Mouse (Mus musculus) limb, embryonic 10.5 days (tissue): ENCODE measurements around the gene Gm44805. TPM values are rescaled to one million over a fixed set of nuclear protein-coding genes. Genes with fewer than 3 reads are reported as not detected.

Experiments used
- DNase-seq: peaks from one replicate; pipeline ENCODE4 v3.0.0-alpha.2; 2017; ENCODE audit warnings: low spot score
- H3K27ac ChIP-seq: fragments of 300-500 bp; sonication (generic); 2 replicates; pipeline ENCODE4 v1.5.1; 2016; ENCODE audit warnings: mild to moderate bottlenecking
- H3K27me3 ChIP-seq: fragments of 300-500 bp; sonication (generic); 2 replicates; pipeline ENCODE4 v1.6.1; 2016; ENCODE audit warnings: low read depth, mild to moderate bottlenecking; ENCODE audit not compliant: poor library complexity, severe bottlenecking
- H3K36me3 ChIP-seq: fragments of 300-500 bp; sonication (generic); 2 replicates; pipeline ENCODE4 v1.6.1; 2016; ENCODE audit warnings: mild to moderate bottlenecking, moderate library complexity
- H3K4me1 ChIP-seq: fragments of 300-500 bp; sonication (generic); 2 replicates; pipeline ENCODE4 v1.6.1; 2016
- H3K4me3 ChIP-seq: fragments of 300-500 bp; sonication (generic); 2 replicates; pipeline ENCODE4 v1.5.1; 2016; ENCODE audit warnings: mild to moderate bottlenecking, moderate library complexity
- H3K9me3 ChIP-seq: fragments of 300-500 bp; sonication (generic); replicated peaks from 2 replicates; pipeline ENCODE4 v1.6.1; 2016; ENCODE audit warnings: mild to moderate bottlenecking
- WGBS: fragments of 180-500 bp; shearing (Covaris S2); methylation state at CpG from one replicate; pipeline ENCODE4 v1.1.7; 2016; 5-methylcytosine and 5-hydroxymethylcytosine counted together
- polyA plus RNA-seq: library from polyadenylated mRNA; unstranded; fragments of >200 nt; fragmentation: Nextera tagmentation; extraction: Ambion mirVana; gene quantifications from 2 replicates; pipeline ENCODE4 v1.2.1, GENCODE M21; 2016

Gm44805 gene
- polyA plus RNA-seq, 1 experiment from 2014 or later = not detected

DNA sequence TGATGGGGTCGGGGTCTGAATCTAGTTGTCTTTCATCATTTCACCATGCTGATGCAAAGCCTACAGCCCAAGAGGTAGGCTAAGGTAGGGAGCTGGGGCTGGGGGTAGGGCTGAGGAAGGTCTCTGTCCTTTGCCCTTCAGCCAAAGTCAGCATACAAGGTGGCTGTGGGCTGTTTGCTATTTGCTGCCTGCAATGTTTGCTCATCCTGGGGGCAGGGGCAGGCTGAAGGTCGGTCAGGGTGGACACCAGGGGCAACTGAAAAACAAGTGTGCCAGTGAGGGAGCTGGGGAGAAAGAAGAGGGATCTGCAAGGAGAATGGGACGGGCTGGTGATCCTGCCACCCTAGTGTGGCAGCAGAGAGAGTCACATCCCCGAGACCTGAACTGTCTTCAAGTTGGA, 4.2 kb upstream of the Gm44805 start:
- Histone ChIP-seq H3K4me3 (no peak overlapping the region), H3K36me3 (no peaks in the 10 kb centered on the region), H3K27ac (no peak overlapping the region), H3K4me1 (peaks cover 5% of the 10 kb centered on the region; the same call in 1 of the 2 replicates), H3K27me3 (no peaks in the 10 kb centered on the region), H3K9me3 (no peaks in the 10 kb centered on the region)
- DNase-seq = no peak
- 64% methylated on average over 4 of the region's 4 CpGs for WGBS

GRCm38 (mm10) chr7:19683771-19684201, 2.6 kb upstream of the Gm44805 start:
- Histone ChIP-seq H3K27ac (no peak overlapping the region), H3K4me1 (peaks cover 5% of the 10 kb centered on the region; the same call in 1 of the 2 replicates), H3K4me3 (no peak overlapping the region), H3K27me3 (no peaks in the 10 kb centered on the region), H3K36me3 (no peaks in the 10 kb centered on the region), H3K9me3 (no peaks in the 10 kb centered on the region)
- 88% methylated on average over 6 of the region's 6 CpGs for WGBS
- no peak for DNase-seq

GRCm38 (mm10) chr7:19682979-19683378, 1.8 kb upstream of the Gm44805 start:
- DNase-seq = no peak
- Histone ChIP-seq H3K4me1 (peaks cover 5% of the 10 kb centered on the region; the same call in 1 of the 2 replicates), H3K4me3 (no peak overlapping the region), H3K27ac (no peak overlapping the region), H3K9me3 (no peaks in the 10 kb centered on the region), H3K36me3 (no peaks in the 10 kb centered on the region), H3K27me3 (no peaks in the 10 kb centered on the region)
- WGBS = 77% methylated on average over 3 of the region's 3 CpGs

DNA sequence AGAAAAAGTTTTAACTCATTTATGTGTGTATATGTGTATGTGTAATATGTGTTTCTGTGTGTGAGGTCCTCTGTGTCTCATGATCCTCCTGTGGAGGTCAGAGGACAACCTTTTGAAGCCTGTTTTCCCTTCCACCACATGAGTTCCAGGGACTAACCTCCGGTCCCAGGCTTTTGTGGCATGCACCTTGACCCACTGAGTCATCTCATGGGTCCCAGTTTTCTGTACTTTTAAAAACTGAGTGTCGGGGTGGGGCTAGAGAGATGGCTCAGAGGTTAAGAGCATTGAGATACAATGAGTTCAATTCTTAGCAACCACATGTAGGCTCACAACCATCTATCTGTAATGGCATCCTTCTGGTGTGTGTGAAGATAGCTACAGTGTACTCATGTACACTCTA, 521 bp downstream of the Gm44805 start:
- H3K4me3 ChIP-seq = no peak overlapping the region
- no peaks in the 10 kb centered on the region for H3K9me3 ChIP-seq
- WGBS = 92% methylated on average over 2 of the region's 2 CpGs
- H3K4me1 ChIP-seq = no peaks in the 10 kb centered on the region
- DNase-seq = no peak
- no peak overlapping the region for H3K27ac ChIP-seq
- no peaks in the 10 kb centered on the region for H3K27me3 ChIP-seq
- no peaks in the 10 kb centered on the region for H3K36me3 ChIP-seq

GRCm38 (mm10) chr7:19678901-19679300, 2.3 kb downstream of the Gm44805 start:
- no peaks in the 10 kb centered on the region for H3K9me3 ChIP-seq
- no peaks in the 10 kb centered on the region for H3K36me3 ChIP-seq
- WGBS = 89% methylated on average over 3 of the region's 3 CpGs
- DNase-seq = no peak
- no peaks in the 10 kb centered on the region for H3K27me3 ChIP-seq
- no peak overlapping the region for H3K4me3 ChIP-seq
- H3K4me1 ChIP-seq = no peaks in the 10 kb centered on the region
- no peak overlapping the region for H3K27ac ChIP-seq

DNA sequence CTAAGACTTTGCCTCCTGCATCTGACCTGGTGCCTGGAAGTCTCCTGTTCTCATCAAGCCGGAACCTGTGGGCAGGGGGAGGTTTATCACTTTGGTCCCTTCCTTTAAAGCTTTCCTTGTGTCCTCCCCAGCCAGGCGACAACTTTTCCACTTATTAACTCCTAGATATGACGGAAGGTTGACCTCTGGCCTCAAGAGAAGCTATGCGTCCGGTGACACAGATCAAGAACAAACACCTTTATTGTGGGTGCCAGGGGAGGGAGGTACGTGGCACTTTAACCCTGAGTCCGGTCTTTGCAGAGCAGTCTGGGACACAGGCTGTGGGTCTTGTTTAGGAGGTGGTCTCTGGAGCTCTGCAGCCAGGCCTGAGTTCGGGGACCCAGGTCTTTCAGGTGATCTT, 3.4 kb downstream of the Gm44805 start, which contains the start of gene Apoc2:
Gene Apoc2 (minus strand): TSS at position 70 of the 400 bp plus-strand sequence.
- Histone ChIP-seq H3K27ac (no peak within 1 kb of the TSS), H3K4me1 (no peaks in the 10 kb centered on the region), H3K9me3 (no peaks in the 10 kb centered on the region), H3K27me3 (no peaks in the 10 kb centered on the region), H3K36me3 (no peaks in the 10 kb centered on the region), H3K4me3 (no peak within 1 kb of the TSS)
- 81% methylated on average over 8 of the region's 8 CpGs for WGBS
- DNase-seq = no peak

GRCm38 (mm10) chr7:19676662-19677061, 4.6 kb downstream of the Gm44805 start:
- no peaks in the 10 kb centered on the region for H3K9me3 ChIP-seq
- H3K27ac ChIP-seq = no peak overlapping the region
- no peaks in the 10 kb centered on the region for H3K27me3 ChIP-seq
- no peaks in the 10 kb centered on the region for H3K36me3 ChIP-seq
- no peaks in the 10 kb centered on the region for H3K4me1 ChIP-seq
- no peak overlapping the region for H3K4me3 ChIP-seq
- WGBS = 76% methylated on average over 1 of the region's 1 CpGs
- DNase-seq = no peak

DNA sequence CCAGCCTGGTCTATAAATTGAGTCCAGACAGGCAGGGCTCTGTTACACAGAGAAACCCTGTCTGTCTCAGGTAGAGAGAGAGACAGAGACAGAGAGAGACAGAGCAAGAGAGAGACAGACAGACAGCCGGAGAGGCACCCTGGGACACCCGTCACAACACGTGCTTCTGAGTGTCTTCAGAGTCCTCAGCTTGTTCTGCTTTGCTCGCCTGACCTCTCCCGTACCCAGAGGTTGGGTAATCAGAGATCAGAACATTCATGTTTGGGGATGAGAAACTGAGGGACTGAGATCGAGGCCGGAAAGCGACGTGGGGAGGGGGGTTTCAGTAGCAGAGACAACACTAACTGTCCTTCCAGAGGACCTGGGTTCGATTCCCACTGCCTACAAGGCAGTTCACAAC, 5.4 kb downstream of the Gm44805 start:
- no peak for DNase-seq
- 89% methylated on average over 10 of the region's 10 CpGs for WGBS
- Histone ChIP-seq H3K9me3 (no peaks in the 10 kb centered on the region), H3K4me1 (no peaks in the 10 kb centered on the region), H3K27ac (no peak overlapping the region), H3K4me3 (no peak overlapping the region), H3K36me3 (no peaks in the 10 kb centered on the region), H3K27me3 (no peaks in the 10 kb centered on the region)

- WGBS = 71% methylated on average over 14 of the region's 14 CpGs
- H3K27me3 ChIP-seq = no peaks in the 10 kb centered on the region
- H3K9me3 ChIP-seq = no peaks in the 10 kb centered on the region
- no peaks in the 10 kb centered on the region for H3K36me3 ChIP-seq
- H3K4me3 ChIP-seq = no peak overlapping the region
- H3K4me1 ChIP-seq = peaks cover 9% of the 10 kb centered on the region
- H3K27ac ChIP-seq = no peak overlapping the region
- no peak for DNase-seq
These were observed 8.0 kb downstream of the Gm44805 start for GRCm38 (mm10) chr7:19673083-19673699.

DNA sequence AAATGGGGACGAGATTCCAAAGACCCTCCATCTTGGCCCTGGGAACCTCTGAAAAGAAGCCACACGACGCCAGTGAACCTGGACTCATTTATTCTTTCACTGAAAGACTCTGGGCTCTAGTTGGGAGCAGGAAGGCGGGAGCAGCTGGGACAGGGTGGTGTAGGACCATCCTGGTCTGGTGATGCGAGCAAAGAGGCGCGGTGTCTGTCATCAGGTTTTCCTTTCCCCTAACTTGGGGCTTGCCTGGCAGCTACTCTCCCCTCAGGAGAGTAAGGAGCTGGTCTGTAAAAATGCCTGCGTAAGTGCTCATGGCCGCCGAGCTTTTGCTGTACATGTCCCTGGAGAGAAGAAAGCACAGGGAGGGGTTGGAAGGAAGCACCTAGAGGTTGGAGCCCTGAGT, 9.7 kb downstream of the Gm44805 start:
- Histone ChIP-seq H3K36me3 (no peaks in the 10 kb centered on the region), H3K27ac (no peak overlapping the region), H3K4me3 (no peak overlapping the region), H3K9me3 (no peaks in the 10 kb centered on the region), H3K4me1 (peaks cover 9% of the 10 kb centered on the region), H3K27me3 (no peaks in the 10 kb centered on the region)
- 72% methylated on average over 10 of the region's 10 CpGs for WGBS
- no peak for DNase-seq

DNA sequence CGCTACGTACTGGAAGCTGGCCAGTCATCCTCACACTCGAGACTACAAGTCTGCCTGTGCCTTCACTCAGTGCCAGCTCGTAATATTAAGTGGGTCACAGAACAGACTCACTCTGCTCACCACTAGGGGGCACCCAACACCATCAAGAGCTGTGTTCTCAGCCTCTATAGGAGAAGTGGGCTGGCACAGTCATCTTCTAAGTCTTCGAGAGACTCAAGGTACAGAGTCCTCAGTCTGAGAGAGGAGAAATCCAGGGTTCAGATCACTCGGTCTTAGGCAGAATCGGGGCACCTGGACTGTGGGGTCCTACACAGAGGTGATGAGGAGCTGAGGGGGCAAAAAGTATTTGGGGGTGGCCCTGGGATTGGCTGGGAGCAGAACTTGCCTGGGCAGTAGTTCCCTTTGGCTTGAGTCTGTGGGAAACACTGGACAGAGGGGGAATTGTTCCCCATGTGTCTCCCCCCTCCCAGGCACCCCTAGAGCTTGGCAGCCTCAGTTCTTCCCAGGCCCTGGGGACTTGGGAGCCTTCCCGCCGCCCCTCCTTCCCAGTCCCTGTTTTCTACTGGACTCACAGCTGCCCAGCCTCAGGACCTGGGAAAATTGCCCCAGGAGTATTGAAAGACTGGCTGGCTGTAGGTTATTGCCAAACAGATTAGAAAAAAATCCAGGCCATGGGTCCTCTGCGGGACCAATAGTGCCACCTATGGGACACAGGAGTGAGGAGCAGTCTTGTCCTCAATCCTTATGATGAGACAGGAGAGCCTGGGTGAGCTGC, 12.1 kb downstream of the Gm44805 start:
- Histone ChIP-seq H3K36me3 (no peaks in the 10 kb centered on the region), H3K27me3 (no peaks in the 10 kb centered on the region), H3K4me1 (peaks cover 16% of the 10 kb centered on the region), H3K9me3 (no peaks in the 10 kb centered on the region), H3K27ac (peak overlapping the region; percentile 65), H3K4me3 (peak overlapping the region; percentile 27; the same call in 1 of the 2 replicates)
- 9% methylated on average over 10 of the region's 10 CpGs for WGBS
- DNase-seq = peak; percentile 92

GRCm38 (mm10) chr7:19667434-19667833, 13.8 kb downstream of the Gm44805 start:
- 88% methylated on average over 2 of the region's 2 CpGs for WGBS
- no peak overlapping the region for H3K27ac ChIP-seq
- peaks cover 6% of the 10 kb centered on the region for H3K36me3 ChIP-seq
- no peak for DNase-seq
- H3K4me1 ChIP-seq = peaks cover 25% of the 10 kb centered on the region
- H3K4me3 ChIP-seq = no peak overlapping the region
- no peaks in the 10 kb centered on the region for H3K27me3 ChIP-seq
- no peaks in the 10 kb centered on the region for H3K9me3 ChIP-seq

DNA sequence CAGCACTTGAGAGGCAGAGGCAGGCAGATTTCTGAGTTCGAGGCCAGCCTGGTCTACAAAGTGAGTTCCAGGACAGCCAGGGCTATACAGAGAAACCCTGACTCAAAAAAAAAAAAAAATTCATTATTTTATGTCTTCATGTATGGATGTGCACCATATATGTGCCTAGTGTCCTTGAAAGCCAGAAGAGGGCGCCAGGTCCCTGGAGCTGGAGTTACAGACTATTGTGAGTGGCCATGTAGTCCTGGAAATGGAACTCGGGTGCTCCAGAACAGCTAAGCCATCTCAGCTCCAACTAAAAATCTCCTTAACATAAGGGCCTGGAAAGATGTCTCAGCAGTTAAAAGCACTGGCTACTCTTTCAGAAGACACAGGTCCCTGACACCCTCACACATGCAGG, 14.5 kb downstream of the Gm44805 start:
- Histone ChIP-seq H3K27ac (no peak overlapping the region), H3K4me1 (peaks cover 25% of the 10 kb centered on the region), H3K4me3 (no peak overlapping the region), H3K27me3 (no peaks in the 10 kb centered on the region), H3K9me3 (no peaks in the 10 kb centered on the region), H3K36me3 (peaks cover 12% of the 10 kb centered on the region)
- no peak for DNase-seq
- 66% methylated on average over 3 of the region's 3 CpGs for WGBS
